Mouse (Mus musculus) c-Kit-positive CD71-negative TER-119-negative erythroid progenitor cells, embryonic 14.5 days (primary cell): ENCODE results near the gene Cab39.

Source experiments
- DNase-seq: peaks from one replicate; pipeline ENCODE4 v3.0.0-alpha.2; 2013; ENCODE audit warnings: low read depth

The Cab39 gene

GRCm38 (mm10) chr1:85849016-85849415, 55.8 kb downstream of the Cab39 start:
- DNase-seq, result no peak

DNA sequence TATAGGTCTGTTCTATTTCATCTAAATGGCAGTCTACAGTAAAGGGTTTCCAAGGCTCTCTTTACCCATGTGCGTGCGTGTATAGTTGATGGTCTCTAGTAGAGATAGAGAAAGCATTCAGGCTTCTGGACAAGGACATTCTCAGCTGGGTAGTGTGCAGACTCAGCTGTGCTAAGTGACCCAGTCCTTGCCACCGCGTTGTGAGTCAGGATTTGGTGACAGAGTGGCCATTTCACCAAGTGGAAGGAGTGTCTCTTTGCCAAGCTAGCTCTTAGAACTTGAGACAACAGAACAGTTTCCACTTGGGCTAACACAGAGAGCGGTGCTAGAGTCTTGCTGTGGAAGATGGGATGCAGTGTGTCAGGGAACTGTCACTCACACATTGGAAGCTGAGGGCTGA, 57.6 kb downstream of the Cab39 start:
- no peak for DNase-seq

DNA sequence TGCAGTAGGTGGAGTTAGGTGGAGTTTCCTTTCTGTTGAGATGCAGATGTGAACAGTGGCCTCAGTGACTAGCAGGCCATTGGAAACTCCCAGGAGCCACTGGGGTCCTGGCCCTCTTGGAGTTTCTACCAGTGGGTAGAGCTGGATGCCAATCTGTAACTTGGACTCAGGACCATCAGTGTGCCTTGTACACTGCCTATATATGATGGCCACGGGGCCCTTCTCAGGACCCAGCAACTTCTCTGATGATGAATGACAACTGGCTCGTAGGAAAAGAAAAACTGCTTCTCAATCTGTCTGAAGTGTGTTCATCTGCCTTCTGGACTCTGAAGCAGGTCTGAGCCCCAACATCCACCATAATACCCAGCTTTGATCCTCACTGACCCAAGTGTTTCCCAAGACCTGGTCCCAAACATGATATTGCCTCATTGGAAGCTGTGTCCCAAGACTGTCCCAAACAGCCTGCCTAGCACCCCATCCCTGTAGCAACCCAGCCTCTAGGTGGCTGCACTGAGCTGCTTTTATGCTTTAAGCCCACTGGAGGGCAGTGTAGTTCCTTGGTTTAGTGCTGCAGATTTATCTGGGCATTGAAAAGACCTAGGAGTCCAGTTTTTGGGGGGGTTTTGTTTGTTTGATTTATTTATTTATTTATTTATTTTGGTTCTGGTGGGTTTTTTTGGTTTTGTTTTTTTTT, 59.9 kb downstream of the Cab39 start:
- DNase-seq, result peak; percentile 58

- DNase-seq, result no peak
Observed at GRCm38 (mm10) chr1:85853865-85854264, 60.6 kb downstream of the Cab39 start.

DNA sequence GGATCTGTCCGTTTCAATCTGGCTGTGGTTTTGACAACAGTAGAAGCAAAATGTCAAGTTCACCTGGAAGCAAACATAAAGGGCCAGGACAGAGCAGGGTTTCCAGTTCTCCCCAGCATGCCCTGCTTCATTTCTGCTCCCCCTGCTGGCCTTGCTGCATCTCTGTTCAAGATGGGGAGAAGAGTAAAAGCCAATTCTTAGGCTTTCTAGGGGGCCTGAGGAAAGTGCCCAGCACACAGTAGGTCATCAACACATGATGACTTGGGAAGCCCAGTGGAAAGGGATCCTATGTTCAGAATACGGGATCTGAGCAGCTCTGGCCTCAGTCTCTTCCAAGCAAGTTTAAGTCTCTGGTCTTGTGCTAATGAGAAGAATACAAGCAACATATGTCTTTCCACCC, 61.2 kb downstream of the Cab39 start:
- no peak for DNase-seq

DNA sequence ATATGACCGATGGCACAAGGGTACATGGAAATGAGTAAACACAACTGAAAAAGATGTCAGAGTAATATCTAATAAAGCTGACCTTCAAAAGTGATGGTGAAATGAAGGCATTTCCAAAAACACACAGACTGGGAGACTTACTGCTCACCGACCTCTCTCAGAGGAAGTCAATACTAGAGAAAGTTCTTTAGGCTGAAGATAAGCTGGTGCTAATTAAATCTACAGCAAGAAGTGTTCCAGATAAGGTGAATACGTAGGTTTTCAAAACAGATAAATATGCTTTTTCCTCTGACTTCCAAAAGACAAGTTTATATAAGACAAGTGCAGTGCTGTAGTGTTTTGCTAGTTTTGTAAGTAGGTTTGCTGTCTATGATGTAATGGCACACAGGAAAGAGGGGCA, 63.0 kb downstream of the Cab39 start:
- no peak for DNase-seq

DNA sequence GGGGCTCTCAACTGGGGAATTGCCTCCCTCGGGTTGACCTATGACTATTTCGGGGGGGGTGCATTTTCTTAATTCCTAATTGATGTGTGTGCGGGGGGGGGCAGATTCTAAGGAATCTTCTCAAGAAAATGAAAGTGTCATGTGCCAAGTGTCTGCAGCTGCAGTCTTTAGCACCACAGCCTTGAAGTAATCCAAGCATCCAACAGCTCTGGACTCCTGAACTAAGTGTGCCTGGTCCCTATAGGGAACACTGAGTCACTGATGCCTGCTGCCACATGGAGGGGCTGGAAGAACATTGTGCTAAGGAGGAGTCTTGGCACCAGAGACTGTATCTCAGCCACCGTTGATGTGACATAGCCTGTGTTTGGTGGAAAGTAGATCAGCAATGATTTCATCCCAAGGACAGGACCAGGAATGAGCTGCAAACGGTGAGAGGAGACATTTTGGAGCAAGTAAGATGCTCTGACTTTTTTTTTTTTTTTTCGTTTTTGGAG, 64.1 kb downstream of the Cab39 start:
- DNase-seq, result no peak

- no peak for DNase-seq
Observed at GRCm38 (mm10) chr1:85864383-85864782, 71.1 kb downstream of the Cab39 start.

- DNase-seq, result no peak
Observed at GRCm38 (mm10) chr1:85870001-85870400, 76.8 kb downstream of the Cab39 start.

DNA sequence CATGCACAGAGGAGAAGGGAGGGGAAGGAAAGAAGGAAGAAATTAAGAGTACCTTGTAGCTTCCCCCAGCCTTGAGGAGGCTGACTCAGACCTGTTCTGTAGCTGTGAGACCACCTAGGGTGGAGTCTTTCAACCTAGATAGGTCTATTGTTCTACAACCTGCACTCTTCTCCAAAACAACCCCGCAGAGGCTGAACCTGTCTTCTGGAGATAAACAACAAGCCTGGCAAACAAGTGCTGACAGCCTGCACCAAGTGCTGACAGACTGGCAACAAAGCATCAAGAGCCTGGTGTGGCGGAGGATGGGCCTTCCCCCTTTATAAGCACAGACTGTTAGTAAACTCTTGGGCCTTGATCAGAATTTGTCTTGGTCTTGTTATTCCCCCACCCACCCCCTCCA, 77.3 kb downstream of the Cab39 start:
- no peak for DNase-seq

DNA sequence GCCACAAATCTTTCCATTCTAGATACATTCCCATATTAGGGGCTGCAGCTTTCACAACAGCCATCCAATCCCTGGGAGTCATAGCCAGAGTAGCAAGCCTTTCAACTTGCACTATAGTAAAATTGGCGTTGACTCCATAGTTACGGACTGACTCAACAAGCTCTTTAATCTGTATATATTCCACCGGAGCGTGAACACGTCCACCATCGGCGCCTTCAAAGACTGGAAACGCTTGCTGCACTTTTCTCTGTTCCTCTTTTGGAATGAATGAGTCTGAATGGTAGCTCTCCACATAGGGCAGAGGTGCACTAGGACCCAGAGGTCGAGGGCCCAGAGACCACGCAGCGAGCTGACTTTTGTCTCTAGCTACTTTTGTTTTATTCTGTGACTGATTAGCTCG, 88.8 kb downstream of the Cab39 start:
- DNase-seq, result no peak

DNA sequence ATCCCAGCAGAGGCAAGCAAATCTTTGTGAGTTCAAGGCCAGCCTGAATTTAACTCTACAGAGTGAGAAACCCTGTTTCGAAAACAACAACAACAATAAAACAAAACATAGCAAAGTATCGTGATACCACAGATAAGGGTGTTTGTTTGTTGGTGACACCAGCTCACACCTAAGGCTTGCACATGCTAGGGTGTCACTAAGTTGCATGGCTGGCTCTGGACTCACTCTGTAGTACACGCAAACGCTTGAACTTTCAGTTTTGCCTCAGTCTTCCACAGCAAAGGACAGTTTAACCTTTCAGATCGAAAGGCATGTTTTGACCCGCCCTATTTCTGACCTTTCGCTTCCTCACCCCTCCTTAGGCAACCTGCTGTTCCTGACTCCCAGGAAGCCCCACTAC, 94.0 kb downstream of the Cab39 start:
- DNase-seq, result no peak

DNA sequence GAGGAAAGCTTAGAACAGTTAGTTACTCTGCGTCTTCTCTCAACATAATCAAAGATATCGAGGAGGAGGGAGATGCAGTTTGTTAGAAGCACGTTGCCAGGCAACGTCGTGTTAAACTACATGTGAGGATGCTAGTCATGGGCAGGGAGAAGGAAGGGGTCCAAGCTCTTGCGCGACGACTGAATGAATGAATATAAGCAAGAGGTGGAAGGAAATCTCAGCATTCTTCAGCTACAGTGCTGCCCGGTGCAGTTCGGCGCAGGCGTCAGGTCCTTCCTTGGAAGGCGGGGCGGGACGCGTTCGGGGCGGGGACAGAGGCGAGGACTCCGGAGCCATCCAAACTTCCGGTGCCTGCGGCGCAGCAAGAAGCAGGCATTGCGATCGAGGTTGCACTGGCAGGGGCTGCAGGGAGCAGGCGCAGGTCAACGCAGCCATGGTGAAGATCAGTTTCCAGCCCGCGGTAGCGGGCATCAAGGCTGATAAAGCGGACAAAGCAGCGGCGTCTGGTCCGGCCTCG, 101.0 kb downstream of the Cab39 start, which contains the start of gene Itm2c:
TSS of gene Itm2c (plus strand) at position 51 of the 517 bp plus-strand sequence.
- DNase-seq, result peak; percentile 59

DNA sequence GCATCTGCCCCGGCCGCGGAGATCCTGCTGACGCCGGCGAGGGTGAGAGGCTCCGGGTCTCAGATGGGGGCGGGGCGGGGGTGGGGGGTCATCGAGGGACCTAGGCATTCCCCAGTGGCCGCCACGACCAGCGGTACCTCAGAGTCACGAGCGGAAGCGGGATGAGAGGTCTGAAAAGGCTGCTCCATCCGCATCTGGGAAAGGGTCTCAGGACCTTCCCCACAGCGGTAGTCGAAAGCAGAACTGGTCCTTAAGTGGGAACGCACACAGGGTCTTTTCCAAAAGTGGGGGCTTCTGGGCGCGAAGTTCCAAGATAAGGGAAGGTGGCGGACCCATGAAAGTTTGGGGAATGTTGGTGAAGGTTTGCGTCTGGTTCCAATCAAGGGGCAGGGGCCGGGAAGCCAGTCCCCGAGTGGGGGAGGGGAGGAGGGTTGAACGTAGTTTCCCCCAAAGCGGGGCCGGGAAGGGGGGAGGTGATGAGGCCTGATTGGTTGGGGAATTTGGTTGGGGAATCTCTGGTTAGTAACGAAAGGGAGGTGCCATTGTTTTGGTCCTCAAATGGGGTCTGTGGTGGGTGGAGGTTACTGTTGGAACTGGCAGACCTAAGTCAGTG, 101.6 kb downstream of the Cab39 start:
- no peak for DNase-seq

- DNase-seq, result peak; percentile 54
Observed at GRCm38 (mm10) chr1:85895391-85895837, 102.2 kb downstream of the Cab39 start.

GRCm38 (mm10) chr1:85896110-85896509, 102.9 kb downstream of the Cab39 start:
- no peak for DNase-seq

- DNase-seq, result peak; percentile 23
Observed at GRCm38 (mm10) chr1:85896781-85897700, 103.8 kb downstream of the Cab39 start.

DNA sequence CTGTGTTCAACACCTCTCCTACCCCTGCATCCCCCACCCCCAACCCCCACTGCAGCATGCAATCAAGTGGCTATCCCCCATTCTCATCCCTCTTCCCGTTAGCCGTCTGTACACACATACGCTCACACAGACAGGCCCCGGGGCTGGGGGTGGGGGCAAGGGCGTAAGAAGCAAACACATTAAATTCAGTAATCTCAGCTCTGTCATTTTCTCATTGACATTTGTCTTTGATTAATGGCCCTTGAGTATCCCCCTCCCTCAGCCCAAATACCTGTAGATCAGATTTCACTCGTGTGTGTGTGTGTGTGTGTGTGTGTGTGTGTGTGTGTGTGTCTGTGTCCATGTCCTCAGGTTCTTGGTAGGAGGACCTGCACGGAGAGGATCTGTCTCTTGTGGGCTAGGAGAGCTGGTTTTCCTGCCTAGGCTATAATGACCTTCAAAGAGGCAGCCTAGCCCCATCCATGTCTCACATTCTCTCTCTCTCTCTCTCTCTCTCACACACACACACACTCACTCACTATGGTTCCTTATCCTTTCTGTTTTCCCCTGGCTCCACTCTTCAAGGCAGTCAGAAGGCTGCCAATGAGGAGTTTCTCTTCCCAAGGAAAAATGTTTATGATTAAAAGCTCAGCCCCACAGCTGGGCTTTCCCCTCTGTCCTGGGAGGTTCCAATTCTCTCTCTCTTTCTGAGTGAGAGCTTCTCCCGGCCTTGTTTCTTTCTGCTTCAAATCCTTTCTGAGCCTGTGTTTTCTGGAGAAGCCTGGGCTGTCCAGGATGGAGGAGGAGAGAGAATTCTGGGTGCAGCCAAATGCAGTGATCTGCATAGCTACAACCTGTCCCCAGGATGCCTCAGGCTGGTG, 104.9 kb downstream of the Cab39 start:
- DNase-seq, result no peak

DNA sequence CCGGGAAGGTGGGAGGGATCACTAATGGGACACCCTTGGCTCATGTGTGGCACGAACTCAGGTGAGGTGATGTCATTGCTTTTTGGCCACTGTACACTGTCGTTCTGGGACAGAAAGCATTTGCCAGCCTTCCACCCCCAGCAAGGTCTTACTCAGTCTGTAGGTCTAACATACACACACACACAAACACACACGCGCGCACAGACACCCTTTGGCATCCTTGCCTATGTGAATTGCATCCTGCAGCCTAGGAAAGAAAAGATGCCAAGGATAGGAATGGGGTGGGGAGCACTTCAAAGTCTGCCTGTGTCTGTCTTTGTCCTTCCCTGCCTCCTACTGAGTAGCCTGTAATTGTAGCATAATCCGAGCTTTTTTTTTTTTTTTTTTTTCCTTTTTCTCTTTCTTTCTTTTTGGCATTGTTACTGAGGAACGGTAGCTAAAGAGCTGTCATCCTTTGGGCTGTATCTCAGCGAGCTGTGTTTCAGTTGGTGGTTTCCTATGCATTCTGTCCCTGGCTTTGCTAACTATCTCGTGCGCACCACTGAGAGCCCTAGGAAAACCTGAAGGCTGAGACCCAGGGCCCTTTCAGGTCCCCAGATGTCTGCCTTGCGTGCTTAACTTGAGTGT, 105.6 kb downstream of the Cab39 start:
- DNase-seq, result no peak

DNA sequence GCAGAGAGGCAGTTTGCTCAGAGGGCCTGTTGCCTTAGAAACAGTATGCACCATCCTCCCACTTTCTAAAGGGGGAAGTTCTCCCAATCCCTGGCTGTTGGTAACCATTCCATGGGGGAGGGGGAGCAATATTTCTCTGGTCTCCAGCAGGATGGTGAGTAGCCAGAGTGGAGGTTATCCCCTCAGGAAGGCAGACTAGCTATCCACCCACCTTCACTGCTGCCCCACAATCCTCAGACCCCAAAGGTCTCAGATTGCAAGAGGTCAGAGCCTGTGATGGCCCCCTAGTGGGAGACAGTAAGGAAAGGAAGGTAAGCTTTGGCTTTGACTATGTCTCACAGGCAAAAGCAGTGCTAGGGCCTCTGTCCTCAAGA, 106.1 kb downstream of the Cab39 start:
- no peak for DNase-seq
